Mouse (Mus musculus) left cerebral cortex, postnatal 36 days (tissue): ENCODE results near the gene Gm20458. TPM values are rescaled to one million over a fixed set of nuclear protein-coding genes. Genes with fewer than 3 reads are reported as not detected.
A peak's percentile ranks its signal among the peaks of the same experiment; 100 is the strongest.

Source experiments
- DNase-seq, 2 experiments: peaks; one replicate each; pipeline ENCODE4 v3.0.0; 2021 to 2022; ENCODE audit warnings: low spot score in 2 of 2, mixed read lengths in 1 of 2
- intact Hi-C: fragments of 180-260 bp; cut with DNase I; formaldehyde crosslinking; loops from one replicate; pipeline ENCODE4 v1.15.1; 2025
- total RNA-seq, 2 experiments: library from RNA; stranded (reverse); gene quantifications; 2 replicates each; pipeline ENCODE4 v1.2.3; 2021

The Gm20458 gene
- total RNA-seq, 2 experiments from 2014 or later: 8.1 to 14.9 TPM

DNA sequence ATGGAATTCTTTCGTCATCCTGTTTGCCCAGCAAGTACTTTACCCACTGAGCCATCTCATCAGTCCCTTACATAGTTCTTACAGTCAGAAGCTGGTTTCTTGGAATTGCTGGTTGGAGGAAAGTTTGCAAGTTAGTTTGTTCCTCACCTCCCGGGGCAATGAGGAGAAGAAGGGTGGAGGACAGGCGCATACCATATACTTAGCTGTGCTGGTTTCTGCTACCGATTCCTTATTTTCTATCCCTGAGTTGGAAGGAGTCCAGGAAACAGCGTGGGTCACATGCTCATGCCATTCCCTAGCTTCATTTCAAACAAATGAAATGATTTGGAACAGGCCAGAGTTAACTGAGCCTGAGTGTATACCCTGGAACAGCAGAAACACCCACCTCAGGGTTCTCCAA is 11.8 kb upstream of the Gm20458 start:
- no peak for DNase-seq
- intact Hi-C loops: no loop called here

DNA sequence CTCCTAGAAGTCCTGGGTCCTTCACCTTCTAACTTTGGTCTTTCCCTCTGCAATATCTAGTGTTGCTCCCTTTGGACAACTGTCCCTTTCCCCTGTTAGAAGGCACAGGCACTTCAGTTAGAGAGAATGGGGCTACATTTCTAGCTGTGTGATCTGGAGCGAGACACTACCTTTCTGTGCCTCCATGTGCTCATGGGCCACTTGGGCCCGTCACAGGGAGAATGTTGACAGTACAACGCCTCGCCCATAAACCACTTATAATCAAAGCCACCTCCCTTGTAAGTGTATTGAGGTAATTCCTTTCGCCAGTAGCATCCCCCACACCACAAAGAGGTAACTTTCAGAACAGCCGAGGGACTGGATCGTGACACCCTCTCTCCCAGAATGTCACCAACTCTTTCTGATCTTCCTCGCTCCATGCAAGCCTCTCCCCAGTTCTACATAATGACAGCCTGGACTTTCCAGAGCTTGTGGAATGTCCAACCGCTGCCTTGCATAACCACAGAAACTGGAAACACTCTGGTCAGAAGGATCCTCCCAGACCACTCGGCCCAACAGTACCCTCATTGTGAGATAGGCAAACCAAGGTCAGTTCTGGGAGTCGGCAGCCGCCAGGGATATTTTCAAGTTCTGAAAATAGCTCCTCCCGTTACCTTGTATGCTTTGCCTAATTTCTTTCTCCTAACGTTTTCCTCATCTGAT is 11.3 kb upstream of the Gm20458 start:
- no peak for DNase-seq
- intact Hi-C loops: no loop called here

DNA sequence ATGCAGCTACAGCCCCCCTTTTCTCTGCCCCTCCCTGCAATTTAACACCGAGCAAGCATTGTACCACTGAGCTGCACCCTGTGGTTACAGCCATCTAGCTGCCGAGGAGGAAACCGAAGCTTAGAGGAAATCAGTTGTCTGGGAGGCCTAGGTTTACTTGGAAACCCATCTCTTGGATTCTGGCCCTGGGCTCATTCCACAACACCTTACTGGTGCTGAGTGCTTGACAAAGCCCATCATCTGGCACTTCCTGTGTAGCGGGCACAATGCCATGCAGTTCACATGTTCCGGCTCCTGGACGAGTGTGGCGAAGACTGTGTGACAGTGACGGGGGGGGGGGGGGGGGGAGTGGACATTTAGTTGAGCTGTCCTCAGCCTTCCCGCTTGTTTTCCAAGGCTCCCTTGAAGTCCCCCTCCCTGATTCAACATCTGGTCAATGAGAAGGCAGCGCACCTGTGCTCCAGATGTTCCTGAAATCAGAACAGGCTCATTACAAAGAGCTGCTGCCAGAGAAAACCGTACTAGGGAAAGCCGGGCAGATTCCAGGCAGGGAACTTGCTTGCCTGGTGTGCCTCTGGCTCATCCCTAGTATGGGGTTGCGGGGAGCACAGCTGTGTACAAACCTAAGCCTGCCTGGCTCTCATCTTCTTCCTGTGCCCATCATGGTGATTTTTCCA is 8.6 kb upstream of the Gm20458 start:
- DNase-seq: no peak
- intact Hi-C loops: no loop called here

DNA sequence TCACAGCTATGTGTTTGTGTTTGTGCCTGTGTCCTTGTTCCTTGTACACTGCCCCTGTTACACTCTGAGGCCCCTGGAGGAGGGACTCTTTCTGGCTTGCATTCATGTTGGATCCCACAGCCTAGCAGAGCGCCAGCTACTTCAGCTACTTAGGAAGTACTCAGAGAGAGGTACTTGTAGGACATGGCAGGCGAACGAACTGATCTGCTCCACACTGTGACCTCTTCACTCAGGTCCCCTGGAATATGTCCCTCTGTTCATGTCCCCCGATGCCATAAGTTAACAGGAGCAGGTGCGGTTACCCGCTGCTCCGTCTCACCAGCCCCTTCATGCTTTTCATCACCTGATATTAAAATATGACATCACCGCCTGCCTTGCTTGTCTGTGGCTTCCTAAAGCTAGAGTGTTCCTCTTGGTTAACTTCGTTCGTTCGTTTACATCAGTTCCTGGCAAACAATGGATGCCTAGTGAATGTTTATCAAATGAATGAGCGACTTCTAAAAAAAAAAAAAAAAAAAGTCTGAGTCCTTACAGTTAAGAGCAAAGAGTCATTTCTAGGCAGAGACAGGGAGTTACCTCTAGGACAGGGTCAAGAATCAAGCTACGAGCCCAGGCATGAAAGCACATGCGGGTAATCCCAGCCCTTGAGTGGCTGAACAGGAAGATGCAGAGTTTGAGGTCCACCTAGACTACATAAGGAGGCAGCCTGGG is 7.6 kb upstream of the Gm20458 start:
- no peak for DNase-seq
- intact Hi-C loops: no loop called here

DNA sequence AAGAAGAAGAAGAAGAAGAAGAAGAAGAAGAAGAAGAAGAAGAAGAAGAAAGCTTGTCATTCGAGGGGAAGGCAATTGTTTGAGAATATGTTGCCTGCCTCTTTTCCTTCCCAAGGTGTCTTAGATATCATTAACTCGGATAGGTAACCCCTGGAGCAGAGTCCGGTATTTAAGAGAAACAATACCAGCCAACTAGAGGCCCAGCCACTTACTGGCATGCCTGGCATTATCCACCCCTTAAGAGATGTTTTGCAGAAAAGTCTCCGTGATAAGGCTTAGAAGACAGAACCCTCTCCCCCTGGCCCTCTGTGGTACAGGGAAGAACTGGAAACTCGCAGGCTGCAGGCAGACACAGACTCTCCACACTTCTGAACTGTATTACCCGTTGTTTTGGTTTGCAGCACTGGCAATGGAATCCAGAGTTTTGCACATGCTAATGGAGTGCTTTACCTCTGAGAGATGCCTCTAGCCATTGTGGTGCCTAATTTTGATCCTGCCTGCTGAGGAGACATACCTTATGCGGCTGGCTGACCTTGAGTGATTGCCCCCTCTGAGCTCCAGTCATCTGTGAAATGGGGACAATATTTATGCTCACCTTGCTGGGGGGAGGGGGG is 6.8 kb upstream of the Gm20458 start:
- intact Hi-C loops: no loop called here

DNA sequence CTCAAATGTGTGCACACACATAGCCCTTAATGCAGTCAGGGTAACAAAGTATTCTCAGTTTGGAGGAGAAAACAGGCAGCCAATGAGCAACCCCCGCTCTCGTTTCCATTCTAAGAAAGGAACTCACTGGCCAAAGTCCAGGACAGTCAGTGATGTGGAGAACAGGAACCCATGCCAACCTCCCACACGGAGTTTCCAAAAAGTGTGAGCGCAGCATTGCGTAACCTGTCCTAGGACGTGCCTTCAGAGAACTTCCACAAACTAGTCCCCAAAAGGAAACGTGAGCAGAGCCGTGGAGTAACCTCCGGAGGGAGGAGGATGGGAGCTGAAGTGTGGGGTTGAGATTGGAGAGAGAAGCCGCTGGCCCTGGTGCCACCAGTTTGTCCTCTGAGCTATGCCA is 5.9 kb upstream of the Gm20458 start:
- peak; percentile 87 to 89 for DNase-seq
- intact Hi-C loops: no loop called here

More for the DNA sequence above, 6.8 kb upstream of the Gm20458 start:
- no peak for DNase-seq

DNA sequence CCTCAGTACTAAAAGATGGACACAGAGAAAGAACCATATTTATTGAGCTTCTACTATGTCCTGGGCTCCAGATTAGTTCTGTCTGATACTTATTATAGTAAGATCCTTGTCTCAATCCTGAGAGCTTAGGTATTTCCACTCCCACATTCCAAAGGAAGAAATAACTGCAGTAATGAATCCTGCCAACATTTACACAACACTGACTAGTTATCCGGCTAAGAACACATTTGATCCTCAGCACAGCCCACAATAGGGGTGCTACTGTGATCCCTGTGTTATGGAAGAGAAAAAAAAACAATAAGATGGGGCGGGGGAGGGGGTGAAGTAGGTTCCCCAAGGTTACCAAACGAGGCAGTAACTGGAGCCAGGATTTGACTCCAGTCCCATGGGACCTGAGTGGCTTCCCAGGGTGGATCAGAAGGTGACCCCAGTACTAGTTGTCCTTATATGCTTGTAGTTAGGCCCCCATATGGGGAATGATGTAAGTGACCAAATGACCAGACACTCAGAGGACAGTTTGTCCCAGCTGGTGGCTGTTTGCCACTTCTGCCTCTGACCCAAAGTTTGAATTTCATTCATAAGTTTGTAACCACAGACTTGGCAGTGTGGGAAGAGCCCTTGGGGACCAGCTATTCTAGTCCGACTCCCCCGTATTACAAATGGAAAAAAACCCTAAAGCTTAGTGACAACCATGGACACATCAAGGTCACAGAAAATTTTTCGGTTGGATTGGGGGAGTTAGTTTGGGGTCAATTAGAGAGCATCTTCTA is 5.2 kb upstream of the Gm20458 start:
- intact Hi-C loops: loop anchor here (1.0 kb wide), 1 partner anchor 38 kb away; no protein-coding TSS in a partner anchor
- no peak for DNase-seq

DNA sequence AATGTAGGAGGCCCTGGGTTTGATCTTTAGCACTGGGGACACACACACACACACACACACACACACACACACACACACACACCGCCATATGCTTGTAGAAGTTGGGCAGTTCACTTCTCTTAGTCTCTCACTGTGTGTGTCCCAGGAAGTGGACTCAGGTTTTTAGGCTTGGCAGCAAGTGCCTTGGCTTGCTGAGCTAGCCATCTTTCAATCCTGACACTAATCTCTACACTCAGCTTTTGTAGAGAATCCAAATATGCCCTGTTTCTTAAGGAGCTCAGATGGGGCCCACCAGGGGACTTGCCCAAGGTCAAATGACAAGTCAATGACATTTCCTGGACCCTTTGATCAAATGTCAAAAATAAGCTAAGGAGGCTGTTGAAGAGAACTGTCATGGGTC is 4.4 kb upstream of the Gm20458 start:
- no peak for DNase-seq
- intact Hi-C loops: loop anchor here (1.0 kb wide), 1 partner anchor 39 kb away; no protein-coding TSS in a partner anchor

DNA sequence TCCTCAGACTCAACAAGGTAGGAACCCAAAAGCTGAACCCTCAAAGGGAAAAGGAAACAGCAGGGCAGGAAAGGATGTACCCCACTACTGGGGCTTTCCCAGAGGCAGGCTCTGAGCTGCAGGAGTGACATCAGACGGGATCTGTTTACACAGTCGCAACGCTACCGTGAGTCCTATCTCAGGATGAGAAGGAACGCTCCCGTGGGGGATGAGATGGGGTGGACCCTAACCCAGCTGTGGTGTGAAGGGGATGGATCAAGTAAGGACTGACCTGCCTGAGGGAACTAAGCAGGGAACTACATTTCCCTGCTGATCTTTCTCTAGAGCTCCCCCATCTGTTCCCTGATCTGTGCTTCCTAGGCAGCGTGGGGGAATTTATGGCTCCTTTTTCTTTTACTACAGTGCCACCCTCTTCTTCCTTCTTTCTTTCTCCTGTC is 3.9 kb upstream of the Gm20458 start, which contains the start of gene Sys1:
Sys1 (plus strand) TSS at position 101 of the 437 bp plus-strand sequence.
- intact Hi-C loops: loop anchor here (1.0 kb wide), 1 partner anchor 40 kb away; no protein-coding TSS in a partner anchor
- peak; percentile 30 to 34 for DNase-seq

DNA sequence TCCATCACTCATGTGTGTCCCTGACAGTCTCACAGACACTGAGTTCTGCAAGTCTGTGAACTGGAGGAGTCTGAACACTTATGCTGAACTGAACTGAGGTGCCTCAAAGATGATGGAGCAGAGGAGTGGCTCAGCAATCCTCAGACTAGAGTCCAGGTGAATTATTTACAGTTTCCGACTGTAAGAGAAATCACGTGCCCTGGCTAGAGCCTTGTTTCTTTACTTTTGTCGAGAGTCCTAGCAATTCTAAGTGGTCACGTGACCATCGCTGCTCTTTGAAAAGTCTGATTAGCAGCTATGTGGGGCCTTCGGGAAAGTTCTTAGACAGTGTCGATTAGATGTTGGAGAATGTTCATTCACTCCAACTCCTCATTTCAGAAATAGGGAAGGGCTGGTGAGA is 2.8 kb upstream of the Gm20458 start:
- intact Hi-C loops: no loop called here
- DNase-seq: no peak

DNA sequence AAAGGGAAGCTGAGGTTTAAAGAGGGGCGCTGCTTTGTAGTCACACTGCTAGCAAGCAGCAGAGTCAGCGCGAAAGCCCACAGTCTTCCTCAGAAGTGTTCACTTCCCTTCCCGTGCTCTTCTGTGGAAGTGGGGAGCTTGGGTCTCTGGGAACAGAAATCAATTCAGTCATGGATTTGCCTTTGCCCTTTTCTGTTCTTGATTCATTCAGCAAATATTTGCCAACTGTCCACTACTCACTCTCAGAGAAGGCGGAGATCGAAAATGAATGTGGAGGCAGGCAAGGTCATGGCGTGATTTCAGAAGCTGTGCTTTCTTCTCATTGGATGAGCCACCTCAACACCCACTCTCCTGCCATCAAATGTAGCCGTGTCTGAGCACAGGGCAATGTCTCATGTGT is 2.2 kb upstream of the Gm20458 start:
- DNase-seq: no peak
- intact Hi-C loops: no loop called here

DNA sequence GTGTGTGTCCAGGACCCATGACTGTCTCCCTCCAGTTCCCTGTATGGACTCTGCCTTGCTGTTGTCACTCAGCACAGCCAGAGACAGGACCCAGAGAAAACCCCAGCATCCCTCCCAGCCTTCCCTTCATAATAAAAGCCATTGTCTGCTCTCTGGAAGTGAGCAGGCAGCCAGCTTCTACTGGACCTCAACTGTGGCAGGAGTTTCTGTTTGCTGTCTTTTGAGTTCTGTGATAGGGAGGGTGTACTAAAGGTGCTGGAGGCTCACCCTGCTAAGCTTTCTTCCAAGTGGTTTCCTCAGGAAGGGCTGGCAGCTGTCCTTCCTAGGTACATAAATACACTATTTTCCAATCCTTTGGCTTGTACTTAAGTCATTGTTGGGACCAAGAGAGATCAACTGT is 4.4 kb downstream of the Gm20458 start:
- no peak for DNase-seq
- intact Hi-C loops: loop anchor here (5.0 kb wide), 1 partner anchor 67 kb away; no protein-coding TSS in a partner anchor

DNA sequence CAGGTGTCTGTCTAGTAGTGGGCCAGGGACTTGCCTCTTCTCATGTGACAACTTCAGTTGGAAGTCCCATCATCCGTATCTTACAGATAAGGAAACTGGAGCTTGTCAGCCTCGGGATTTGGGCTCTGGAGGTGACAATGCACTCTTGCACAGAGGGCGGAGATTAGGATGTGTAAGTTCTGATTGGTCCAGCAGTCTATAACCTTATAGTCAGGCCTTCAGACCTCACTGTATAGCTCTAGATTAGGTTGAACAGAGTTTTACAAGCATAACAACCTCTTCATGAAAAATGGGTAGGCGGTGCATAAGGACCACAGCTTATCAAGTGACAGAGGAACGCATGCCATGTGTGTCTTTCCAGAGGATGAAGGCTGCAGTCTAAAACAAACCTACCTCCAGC is 6.0 kb downstream of the Gm20458 start:
- DNase-seq: no peak

DNA sequence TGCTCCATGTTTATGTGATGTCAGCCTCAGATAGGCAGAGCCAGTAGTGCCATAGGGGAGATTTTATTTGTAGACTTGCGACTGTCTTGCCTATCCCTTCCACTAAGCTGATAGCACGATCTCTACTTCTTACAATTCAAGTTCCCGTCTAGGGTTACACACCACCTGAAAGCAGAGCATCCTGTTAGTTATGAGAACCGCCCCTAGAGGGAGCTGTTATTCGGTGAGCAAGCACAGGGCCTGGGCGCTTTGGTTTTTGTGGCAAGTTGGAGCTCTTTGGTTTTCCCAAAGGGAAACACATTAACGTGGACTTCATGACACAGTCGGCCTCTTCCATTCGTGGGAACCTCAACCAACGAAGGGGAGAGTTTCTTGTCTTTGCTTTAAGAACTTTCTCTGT is 9.5 kb downstream of the Gm20458 start:
- intact Hi-C loops: no loop called here
- DNase-seq: no peak

More for the DNA sequence above, 6.0 kb downstream of the Gm20458 start:
- intact Hi-C loops: loop anchor here (5.0 kb wide), 1 partner anchor 66 kb away; no protein-coding TSS in a partner anchor

DNA sequence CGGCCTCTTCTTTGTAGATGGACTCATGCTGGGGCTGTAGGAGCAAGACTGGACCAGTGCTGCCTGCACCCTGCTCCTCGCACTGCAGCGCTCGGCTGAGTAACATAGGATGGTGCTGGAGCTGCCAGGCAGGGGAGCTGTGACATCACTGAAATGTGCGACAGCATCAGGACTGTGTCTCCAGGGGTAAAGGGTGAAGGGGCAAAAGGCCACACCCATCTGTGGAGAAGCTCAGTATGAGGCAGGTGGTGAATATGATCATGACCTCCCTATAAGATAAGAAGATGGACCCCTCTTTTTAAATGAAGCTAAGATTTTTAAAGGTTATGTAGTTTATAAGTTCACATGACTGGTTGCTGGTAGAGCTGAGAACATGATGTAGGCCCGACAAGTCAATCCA is 12.9 kb downstream of the Gm20458 start, which contains the start of gene Trp53tg5:
Trp53tg5 (minus strand) TSS at position 101 of the 400 bp plus-strand sequence.
- DNase-seq: no peak
- intact Hi-C loops: no loop called here

DNA sequence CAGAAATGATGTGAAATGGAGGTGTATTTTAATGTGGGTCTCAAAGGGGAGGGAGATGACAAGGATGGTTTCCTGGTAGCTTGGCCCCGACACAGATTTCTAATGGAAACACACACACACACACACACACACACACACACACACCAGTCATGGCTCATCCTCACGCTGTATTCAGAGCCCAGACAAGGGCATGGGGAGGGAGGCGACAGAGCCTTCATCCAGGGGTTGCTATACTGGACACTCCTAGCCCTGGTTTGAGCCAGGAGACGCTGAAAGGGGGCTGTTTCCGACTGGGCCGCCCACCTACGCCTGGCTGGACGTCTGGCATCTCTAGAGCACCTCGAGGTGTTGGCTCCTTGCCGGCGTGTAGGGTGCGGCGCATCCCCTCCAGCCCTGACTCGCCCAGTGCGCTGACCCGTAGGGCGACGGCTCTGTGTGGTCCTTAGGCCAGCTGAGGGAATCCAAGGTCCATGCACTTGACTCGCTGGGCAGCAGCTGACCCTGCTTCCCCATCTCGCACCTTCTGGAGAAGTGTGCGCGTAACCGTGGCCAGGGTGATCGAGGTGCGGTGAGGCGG is 25.0 kb downstream of the Gm20458 start, which contains the start of gene Dbndd2:
Dbndd2 (plus strand) TSS at position 426 of the 577 bp plus-strand sequence.
- peak in 1 of 2 experiments; percentile 82 for DNase-seq
- intact Hi-C loops: loop anchor here (5.0 kb wide), 1 partner anchor 72 kb away; no protein-coding TSS in a partner anchor

DNA sequence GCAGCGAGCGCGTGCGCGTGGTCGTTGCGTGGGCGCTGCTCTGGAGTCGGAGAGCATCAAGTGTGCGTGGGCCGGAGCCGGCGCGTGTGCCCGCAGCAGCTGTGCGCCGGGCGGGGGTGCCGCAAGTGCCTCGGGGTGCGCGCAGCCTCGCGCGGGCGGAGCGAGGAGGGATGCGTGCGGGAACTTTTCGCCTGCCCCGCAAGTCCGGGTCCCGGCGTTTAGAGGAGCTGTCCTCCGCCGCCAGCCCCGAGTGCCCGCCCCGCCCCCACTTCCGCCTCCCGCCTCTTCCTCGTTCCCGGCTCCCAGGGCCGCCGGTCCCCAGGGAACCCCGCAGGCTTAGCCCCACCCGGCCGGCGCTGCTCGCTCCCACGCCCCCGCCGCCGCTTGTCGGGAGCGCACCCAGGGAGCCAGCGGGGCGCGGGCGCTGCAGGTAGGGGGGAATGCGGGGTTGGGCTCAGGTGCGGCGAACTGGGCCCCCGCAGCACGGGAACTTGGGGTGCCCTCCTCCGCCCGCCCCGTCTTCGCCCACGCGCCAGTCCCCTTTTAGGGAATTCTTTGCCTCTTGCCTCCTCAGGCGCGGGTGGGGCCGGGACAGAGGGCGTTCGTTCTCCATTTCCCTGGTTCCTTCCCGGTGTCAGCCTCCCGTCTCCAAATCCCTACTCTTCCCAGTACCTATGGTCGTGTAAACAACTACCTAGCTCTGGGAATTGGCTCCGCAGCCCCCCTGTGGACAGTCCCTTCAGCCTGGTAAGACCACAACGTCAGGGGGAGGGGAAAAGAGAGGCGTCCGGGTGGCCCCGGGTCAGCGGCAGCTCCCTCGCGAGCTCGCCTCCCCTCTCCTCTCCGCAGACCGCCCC is 25.7 kb downstream of the Gm20458 start:
- peak; percentile 67 to 91 for DNase-seq
- intact Hi-C loops: loop anchor here (5.0 kb wide), 1 partner anchor 71 kb away; no protein-coding TSS in a partner anchor
